Mouse (Mus musculus) ovary, postnatal 36 days (tissue): ENCODE results near the gene Bpi.

Experiments
- DNase-seq: peaks from one replicate; pipeline ENCODE4 v3.0.0; 2022; ENCODE audit warnings: low spot score, mixed read lengths

Bpi gene

GRCm38 (mm10) chr2:158295700-158296099 lies 37.8 kb downstream of the Bpi start:
- DNase-seq, result peak; percentile 25

- DNase-seq, result no peak
These were observed 41.3 kb downstream of the Bpi start for GRCm38 (mm10) chr2:158299203-158299602.

GRCm38 (mm10) chr2:158299731-158300130 lies 41.8 kb downstream of the Bpi start:
- no peak for DNase-seq

- DNase-seq, result no peak
These were observed 44.9 kb downstream of the Bpi start for GRCm38 (mm10) chr2:158302807-158303206.

GRCm38 (mm10) chr2:158305948-158306695 lies 48.2 kb downstream of the Bpi start, which contains the start of gene Lbp:
Gene Lbp, plus strand, starts transcription at chr2:158306493.
- peak; percentile 49 for DNase-seq

GRCm38 (mm10) chr2:158306696-158307049 lies 48.8 kb downstream of the Bpi start:
- DNase-seq, result no peak

GRCm38 (mm10) chr2:158308276-158308675 lies 50.4 kb downstream of the Bpi start:
- no peak for DNase-seq

GRCm38 (mm10) chr2:158313089-158313488 lies 55.2 kb downstream of the Bpi start:
- no peak for DNase-seq

- DNase-seq, result no peak
These were observed 58.5 kb downstream of the Bpi start for GRCm38 (mm10) chr2:158316371-158316770.

GRCm38 (mm10) chr2:158317026-158317425 lies 59.1 kb downstream of the Bpi start:
- DNase-seq, result peak; percentile 66

- no peak for DNase-seq
These were observed 63.7 kb downstream of the Bpi start for GRCm38 (mm10) chr2:158321596-158321995.

- DNase-seq, result no peak
These were observed 65.0 kb downstream of the Bpi start for GRCm38 (mm10) chr2:158322845-158323244.

- DNase-seq, result no peak
These were observed 66.8 kb downstream of the Bpi start for GRCm38 (mm10) chr2:158324531-158325190.

GRCm38 (mm10) chr2:158325609-158326008 lies 67.7 kb downstream of the Bpi start:
- no peak for DNase-seq
